Mouse (Mus musculus): ENCODE data around the gene Tas2r143. TPM values are rescaled to one million over a fixed set of nuclear protein-coding genes. Genes with fewer than 3 reads are reported as not detected.
A peak's percentile ranks its signal among the peaks of the same experiment; 100 is the strongest.

Gene Tas2r143
- total and polyA plus RNA-seq, 2 experiments from 2014 or later = not detected

- no peak overlapping the region for H3K9ac ChIP-seq (replicated peaks; ENCODE audit: low read depth, low read length)
- peak; percentile 28; the same call in 1 of the 2 replicates for ATAC-seq (ENCODE audit: insufficient read depth, low read depth)
- H3K36me3 ChIP-seq (replicated peaks; ENCODE audit: control insufficient read depth, insufficient read depth, low read length) = no peaks in the 10 kb centered on the region
- 42% methylated on average over 2 of the region's 2 CpGs for WGBS
- no peak for DNase-seq (ENCODE audit: low spot score)
- no peaks in the 10 kb centered on the region for H3K4me1 ChIP-seq (ENCODE audit: control insufficient read depth, insufficient read depth)
- H3K27ac ChIP-seq (ENCODE audit: low read depth) = no peak overlapping the region
- no peak overlapping the region for H3K4me2 ChIP-seq (ENCODE audit: low read depth, low read length)
- no peaks in the 10 kb centered on the region for H3K27me3 ChIP-seq (ENCODE audit: control insufficient read depth, insufficient read depth, low read length)
- no peaks in the 10 kb centered on the region for H3K9me3 ChIP-seq (replicated peaks; ENCODE audit: control insufficient read depth, low read length)
- no peak for TF ChIP-seq EP300 (IDR thresholded peaks at IDR 0.05; ENCODE audit: low read depth)
- H3K4me3 ChIP-seq (ENCODE audit: low read depth, low read length) = no peak overlapping the region
Observed at GRCm38 (mm10) chr6:42391796-42392330, 8.2 kb upstream of the Tas2r143 start.

GRCm38 (mm10) chr6:42395960-42396809 lies 3.9 kb upstream of the Tas2r143 start:
- no peak overlapping the region for H3K9ac ChIP-seq (replicated peaks; ENCODE audit: low read depth, low read length)
- no peaks in the 10 kb centered on the region for H3K36me3 ChIP-seq (replicated peaks; ENCODE audit: control insufficient read depth, insufficient read depth, low read length)
- H3K4me3 ChIP-seq (ENCODE audit: low read depth, low read length) = no peak overlapping the region
- H3K4me2 ChIP-seq (ENCODE audit: low read depth, low read length) = no peak overlapping the region
- ATAC-seq (ENCODE audit: insufficient read depth, low read depth) (peak; percentile 89), DNase-seq (ENCODE audit: low spot score) (peak; percentile 69)
- H3K27me3 ChIP-seq (ENCODE audit: control insufficient read depth, insufficient read depth, low read length) = no peaks in the 10 kb centered on the region
- no peaks in the 10 kb centered on the region for H3K4me1 ChIP-seq (ENCODE audit: control insufficient read depth, insufficient read depth)
- TF ChIP-seq CTCF (IDR thresholded peaks at IDR 0.05; ENCODE audit: low read depth) = no peak
- TF ChIP-seq EP300 (IDR thresholded peaks at IDR 0.05; ENCODE audit: low read depth) = 0 out of 2 replicates have a peak, but pooled peaks have one; percentile 39
- peak overlapping the region; percentile 44 for H3K27ac ChIP-seq (ENCODE audit: low read depth)
- no peaks in the 10 kb centered on the region for H3K9me3 ChIP-seq (replicated peaks; ENCODE audit: control insufficient read depth, low read length)
- 42% methylated on average over 9 of the region's 9 CpGs for whole genome bisulfite sequencing

GRCm38 (mm10) chr6:42397041-42397657 lies 2.9 kb upstream of the Tas2r143 start:
- Histone ChIP-seq H3K4me3 (ENCODE audit: low read depth, low read length) (no peak overlapping the region), H3K4me1 (ENCODE audit: control insufficient read depth, insufficient read depth) (no peaks in the 10 kb centered on the region), H3K27ac (ENCODE audit: low read depth) (peak overlapping the region; percentile 25; the same call in 1 of the 2 replicates), H3K4me2 (ENCODE audit: low read depth, low read length) (no peak overlapping the region), H3K9me3 (replicated peaks; ENCODE audit: control insufficient read depth, low read length) (no peaks in the 10 kb centered on the region), H3K27me3 (ENCODE audit: control insufficient read depth, insufficient read depth, low read length) (no peaks in the 10 kb centered on the region), H3K9ac (replicated peaks; ENCODE audit: low read depth, low read length) (no peak overlapping the region), H3K36me3 (replicated peaks; ENCODE audit: control insufficient read depth, insufficient read depth, low read length) (no peaks in the 10 kb centered on the region)
- TF ChIP-seq CTCF (IDR thresholded peaks at IDR 0.05; ENCODE audit: low read depth) (no peak), EP300 (IDR thresholded peaks at IDR 0.05; ENCODE audit: low read depth) (no peak)
- WGBS = 57% methylated on average over 3 of the region's 3 CpGs
- DNase-seq (ENCODE audit: low spot score) (no peak), ATAC-seq (ENCODE audit: insufficient read depth, low read depth) (no peak; the same call in 1 of the 2 replicates)

- Histone ChIP-seq H3K36me3 (replicated peaks; ENCODE audit: control insufficient read depth, insufficient read depth, low read length) (no peaks in the 10 kb centered on the region), H3K4me1 (ENCODE audit: control insufficient read depth, insufficient read depth) (no peaks in the 10 kb centered on the region), H3K27me3 (ENCODE audit: control insufficient read depth, insufficient read depth, low read length) (no peaks in the 10 kb centered on the region), H3K27ac (ENCODE audit: low read depth) (no peak overlapping the region), H3K4me3 (ENCODE audit: low read depth, low read length) (no peak overlapping the region), H3K9me3 (replicated peaks; ENCODE audit: control insufficient read depth, low read length) (no peaks in the 10 kb centered on the region), H3K9ac (replicated peaks; ENCODE audit: low read depth, low read length) (no peak overlapping the region), H3K4me2 (ENCODE audit: low read depth, low read length) (no peak overlapping the region)
- DNase-seq (ENCODE audit: low spot score) (no peak), ATAC-seq (ENCODE audit: insufficient read depth, low read depth) (no peak)
- 80% methylated on average over 3 of the region's 3 CpGs for WGBS
- no peak for TF ChIP-seq EP300 (IDR thresholded peaks at IDR 0.05; ENCODE audit: low read depth)
- no peak for TF ChIP-seq CTCF (IDR thresholded peaks at IDR 0.05; ENCODE audit: low read depth)
Observed at GRCm38 (mm10) chr6:42398285-42398684, 1.8 kb upstream of the Tas2r143 start.

- TF ChIP-seq EP300 (IDR thresholded peaks at IDR 0.05; ENCODE audit: low read depth) (no peak), CTCF (IDR thresholded peaks at IDR 0.05; ENCODE audit: low read depth) (no peak)
- Histone ChIP-seq H3K36me3 (replicated peaks; ENCODE audit: control insufficient read depth, insufficient read depth, low read length) (no peaks in the 10 kb centered on the region), H3K4me3 (ENCODE audit: low read depth, low read length) (no peak overlapping the region), H3K27ac (ENCODE audit: low read depth) (no peak overlapping the region), H3K4me2 (ENCODE audit: low read depth, low read length) (no peak overlapping the region), H3K4me1 (ENCODE audit: control insufficient read depth, insufficient read depth) (no peaks in the 10 kb centered on the region), H3K9me3 (replicated peaks; ENCODE audit: control insufficient read depth, low read length) (no peaks in the 10 kb centered on the region), H3K9ac (replicated peaks; ENCODE audit: low read depth, low read length) (no peak overlapping the region), H3K27me3 (ENCODE audit: control insufficient read depth, insufficient read depth, low read length) (no peaks in the 10 kb centered on the region)
- ATAC-seq (ENCODE audit: insufficient read depth, low read depth) = no peak
- DNase-seq (ENCODE audit: low spot score) = no peak
- 95% methylated on average over 1 of the region's 1 CpGs for WGBS
Observed at GRCm38 (mm10) chr6:42398998-42399397, 1.0 kb upstream of the Tas2r143 start.

All from heart, postnatal 0 days (tissue).